Mouse (Mus musculus): ENCODE results near the gene Gng5.
A peak's percentile ranks its signal among the peaks of the same experiment; 100 is the strongest.

Gene Gng5

DNA sequence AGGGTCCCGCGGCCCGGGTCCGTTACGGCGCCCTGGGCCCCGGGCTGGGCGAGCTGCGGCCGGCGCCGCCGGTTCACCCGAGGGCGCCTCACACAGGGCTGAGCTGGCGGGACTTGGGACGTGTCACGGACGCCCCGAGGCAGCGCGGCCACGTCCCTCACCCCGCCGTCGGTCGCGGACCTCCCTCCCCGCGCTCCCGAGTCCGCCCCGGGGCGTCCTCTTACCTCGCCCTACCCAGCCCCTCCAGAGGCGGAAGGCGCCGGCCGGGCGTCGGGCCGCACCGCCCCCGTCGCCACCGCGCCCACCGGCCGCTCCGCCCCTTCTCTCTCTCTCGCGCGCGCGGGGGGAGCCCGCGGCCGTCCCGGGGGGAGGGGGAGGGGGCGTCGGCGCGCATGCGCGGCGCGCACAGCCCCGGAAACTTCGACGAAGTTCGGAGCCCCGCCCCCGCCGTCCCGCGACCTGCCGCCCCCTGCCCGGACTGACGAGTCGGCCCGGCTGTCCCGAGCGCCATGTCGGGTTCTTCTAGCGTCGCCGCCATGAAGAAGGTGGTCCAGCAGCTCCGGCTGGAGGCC, at the start of gene Gng5, which contains the start of gene Spata1:
TSS of gene Gng5 (plus strand) at position 377 of the 572 bp plus-strand sequence.
TSS of gene Spata1 (minus strand) at position 323 of the 572 bp plus-strand sequence.
- ATAC-seq (ENCODE audit: insufficient number of reproducible peaks, low FRiP score, low TSS enrichment), result 0 out of 2 replicates have a peak, but pooled peaks have one; percentile 41

DNA sequence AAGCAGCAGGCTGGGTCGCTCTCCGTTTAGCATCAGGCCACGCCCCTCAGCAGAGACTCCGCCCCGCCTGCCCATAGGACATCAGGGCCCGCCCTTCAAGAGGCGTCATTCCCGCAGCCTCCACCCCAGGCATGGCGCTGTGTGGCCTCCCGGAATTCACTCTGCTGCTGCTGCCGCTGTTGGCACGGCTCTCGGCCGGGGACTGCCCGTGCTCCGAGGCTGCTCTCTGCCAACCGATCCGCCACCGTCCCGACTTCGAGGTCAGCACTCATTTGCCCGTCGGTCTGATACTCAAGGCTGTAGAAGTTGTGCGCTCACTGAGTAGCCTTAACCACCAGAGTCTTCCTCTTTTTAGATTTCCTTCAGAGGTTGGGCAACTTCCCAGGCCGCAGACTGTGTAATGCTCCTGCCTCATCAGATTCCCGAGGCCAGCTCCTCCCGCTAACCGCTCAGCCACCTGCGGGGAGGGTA, 49.2 kb upstream of the Gng5 start:
- peak; percentile 95 for ATAC-seq (ENCODE audit: insufficient number of reproducible peaks, low FRiP score, low TSS enrichment)

DNA sequence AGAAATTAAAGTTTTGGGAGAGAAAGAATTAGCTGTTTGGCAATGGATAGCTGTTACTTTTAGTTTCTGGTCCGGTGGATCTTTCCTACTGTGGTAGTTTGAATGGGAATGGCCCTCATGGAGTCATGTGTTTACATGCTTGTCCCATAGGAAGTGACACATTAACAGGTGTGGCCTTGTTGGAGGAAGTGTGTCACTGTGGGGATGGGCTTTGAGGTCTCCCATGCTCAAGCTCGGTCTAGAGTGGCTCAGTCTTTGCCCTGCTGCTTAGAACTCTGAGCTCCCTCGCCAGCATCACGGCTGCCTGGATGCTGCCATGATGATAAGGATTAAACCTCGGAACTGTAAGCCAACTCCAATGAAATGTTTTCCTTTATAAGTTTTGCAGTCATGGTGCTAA, 48.2 kb upstream of the Gng5 start:
- ATAC-seq (ENCODE audit: insufficient number of reproducible peaks, low FRiP score, low TSS enrichment), result no peak

DNA sequence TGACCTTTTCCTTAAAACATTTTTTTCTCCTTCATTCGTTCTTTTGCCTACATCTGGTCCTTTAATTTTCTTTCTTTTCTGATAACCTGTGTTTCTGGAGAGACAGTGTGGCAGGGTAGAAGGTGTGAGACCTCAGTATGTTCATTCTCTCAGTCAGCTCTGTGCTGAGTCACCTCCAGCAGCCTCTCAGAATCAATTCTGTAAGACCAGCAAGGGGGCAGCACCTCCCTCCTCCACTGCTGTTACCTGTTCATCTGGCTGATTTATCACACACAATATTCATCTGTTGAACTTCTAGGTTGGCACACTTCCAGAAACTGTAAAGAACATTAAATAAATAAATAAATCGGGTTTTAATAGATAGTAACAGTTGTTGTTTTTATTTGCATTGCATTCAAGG, 36.7 kb upstream of the Gng5 start:
- ATAC-seq (ENCODE audit: insufficient number of reproducible peaks, low FRiP score, low TSS enrichment), result no peak

DNA sequence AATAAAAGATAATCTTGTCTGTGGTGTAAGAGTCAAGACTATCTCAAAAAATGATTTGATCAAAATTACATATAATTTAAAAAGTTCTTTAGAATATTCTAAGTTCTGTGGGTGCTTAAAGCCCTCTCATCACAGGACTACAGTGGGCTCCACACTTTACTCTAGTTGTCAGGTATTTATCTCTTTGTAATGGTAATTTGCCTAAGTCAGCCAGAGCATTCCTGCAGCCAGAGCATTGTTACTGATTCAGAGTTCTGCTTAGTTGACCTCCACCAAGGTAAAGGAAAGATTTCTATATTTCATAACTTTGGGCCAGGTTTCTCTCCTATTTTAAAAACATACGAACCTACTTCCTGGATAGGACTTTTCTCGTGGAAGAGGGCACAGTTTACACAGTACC, 30.4 kb upstream of the Gng5 start:
- no peak for ATAC-seq (ENCODE audit: insufficient number of reproducible peaks, low FRiP score, low TSS enrichment)

DNA sequence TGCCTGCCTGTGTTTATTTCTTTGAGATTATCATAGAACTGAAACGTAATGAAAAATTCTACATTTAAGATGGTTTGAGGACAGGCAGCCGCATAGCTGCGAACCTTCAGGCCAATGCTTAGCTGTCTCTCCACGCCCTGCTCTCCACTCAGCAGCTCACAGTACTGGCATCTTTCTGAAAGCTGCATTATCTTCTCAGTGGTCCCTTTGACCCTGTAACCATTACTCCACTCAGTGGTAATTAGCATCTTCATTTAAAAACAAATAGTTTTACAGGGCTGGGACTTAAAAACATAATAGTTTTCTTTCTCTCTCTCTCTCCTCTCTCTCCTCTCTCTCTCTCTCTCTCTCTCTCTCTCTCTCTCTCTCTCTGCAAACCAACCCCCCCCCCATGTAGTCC, 26.9 kb upstream of the Gng5 start:
- ATAC-seq (ENCODE audit: insufficient number of reproducible peaks, low FRiP score, low TSS enrichment), result no peak

DNA sequence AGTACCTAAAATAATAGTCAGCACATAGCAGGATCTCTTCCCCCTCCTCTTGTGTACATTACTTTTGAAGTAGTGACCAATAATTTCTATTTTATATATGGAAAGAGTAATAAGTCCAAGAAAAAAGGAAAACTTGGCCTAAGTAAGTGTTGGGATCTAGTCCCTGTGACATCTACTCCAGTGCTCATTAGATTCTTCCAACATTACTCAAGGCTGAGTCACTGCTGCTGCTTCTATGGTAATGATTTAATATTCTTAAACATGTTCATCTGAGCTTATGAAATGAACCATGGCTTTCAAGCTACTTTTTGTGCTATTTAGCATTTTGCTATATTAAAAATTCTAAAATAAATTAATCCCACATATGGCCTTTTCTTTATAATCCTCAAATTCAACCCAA, 25.9 kb upstream of the Gng5 start:
- ATAC-seq (ENCODE audit: insufficient number of reproducible peaks, low FRiP score, low TSS enrichment), result no peak

DNA sequence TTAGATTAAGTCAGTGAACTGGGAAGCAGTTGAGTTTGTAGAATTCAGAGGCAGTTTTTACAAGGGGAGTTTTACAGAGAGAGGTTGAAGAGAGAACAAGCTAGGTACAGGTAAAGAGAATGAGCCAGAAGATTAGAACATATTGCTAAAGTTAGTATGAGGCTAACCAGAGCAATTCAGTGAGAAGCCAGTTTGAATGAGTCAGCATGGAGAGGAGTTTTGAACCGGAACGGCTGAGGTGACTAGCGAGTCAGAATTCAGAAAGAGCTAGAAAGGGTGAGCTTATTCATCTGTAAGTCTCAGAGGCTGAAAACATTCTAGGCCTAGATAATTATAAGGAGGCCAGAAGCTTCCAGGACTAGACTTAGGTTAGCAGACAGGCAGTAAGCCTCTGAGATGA, 25.2 kb upstream of the Gng5 start:
- no peak for ATAC-seq (ENCODE audit: insufficient number of reproducible peaks, low FRiP score, low TSS enrichment)

DNA sequence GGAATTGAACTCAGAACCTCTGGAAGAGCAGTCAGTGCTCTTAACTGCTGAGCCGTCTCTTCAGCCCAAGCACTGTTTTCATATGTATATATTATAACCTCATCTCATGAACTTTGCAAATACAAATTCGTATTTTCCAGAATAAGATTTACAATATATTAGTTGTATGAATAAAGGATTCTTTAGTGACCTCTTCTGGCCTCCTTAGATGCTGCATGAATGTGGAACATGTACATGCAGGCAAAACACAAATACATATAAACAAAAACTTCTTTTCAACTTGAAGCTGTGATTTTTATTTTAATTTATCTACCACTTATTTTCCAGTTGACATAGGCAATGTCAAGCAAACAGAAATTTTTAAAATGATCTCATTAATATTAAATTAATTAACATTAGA, 17.6 kb upstream of the Gng5 start:
- ATAC-seq (ENCODE audit: insufficient number of reproducible peaks, low FRiP score, low TSS enrichment), result no peak

DNA sequence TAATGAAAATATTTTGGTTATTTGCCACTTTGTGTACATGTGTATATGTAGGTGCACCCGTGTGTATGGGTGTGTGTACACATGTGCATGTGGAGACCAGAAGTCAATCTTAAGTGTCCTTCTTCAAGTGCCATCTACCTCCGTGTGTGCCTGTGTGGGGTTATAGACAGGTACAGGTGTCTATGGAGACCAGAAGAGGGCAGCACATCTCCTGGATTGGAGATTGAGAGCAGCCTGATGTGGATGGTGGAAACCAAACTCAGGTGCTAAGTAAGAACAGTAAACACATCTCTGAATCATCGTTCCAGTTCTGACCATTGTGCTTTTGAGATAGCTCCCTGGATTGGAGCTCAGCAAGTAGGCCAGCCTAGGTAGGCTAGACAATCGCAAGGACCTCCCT, 13.1 kb upstream of the Gng5 start:
- no peak for ATAC-seq (ENCODE audit: insufficient number of reproducible peaks, low FRiP score, low TSS enrichment)

DNA sequence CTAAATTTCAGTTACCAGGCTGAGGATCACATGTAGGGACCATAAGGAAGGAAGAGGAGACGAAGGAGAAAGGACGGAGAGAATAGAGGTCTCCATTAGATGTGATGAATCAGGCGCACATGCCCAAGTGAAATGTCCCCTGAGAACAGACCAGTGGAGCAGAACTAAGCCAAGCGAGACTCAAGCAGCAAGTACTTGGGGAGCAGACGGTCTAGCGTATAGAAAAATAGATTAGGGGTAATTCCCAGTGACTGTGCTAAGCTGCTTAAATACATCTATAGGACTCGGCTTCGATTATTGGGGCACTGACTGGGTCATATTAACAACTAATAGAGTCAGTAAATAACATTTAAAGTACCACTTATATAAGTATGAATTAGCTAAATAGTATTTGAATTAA, 4.7 kb upstream of the Gng5 start:
- no peak for ATAC-seq (ENCODE audit: insufficient number of reproducible peaks, low FRiP score, low TSS enrichment)

DNA sequence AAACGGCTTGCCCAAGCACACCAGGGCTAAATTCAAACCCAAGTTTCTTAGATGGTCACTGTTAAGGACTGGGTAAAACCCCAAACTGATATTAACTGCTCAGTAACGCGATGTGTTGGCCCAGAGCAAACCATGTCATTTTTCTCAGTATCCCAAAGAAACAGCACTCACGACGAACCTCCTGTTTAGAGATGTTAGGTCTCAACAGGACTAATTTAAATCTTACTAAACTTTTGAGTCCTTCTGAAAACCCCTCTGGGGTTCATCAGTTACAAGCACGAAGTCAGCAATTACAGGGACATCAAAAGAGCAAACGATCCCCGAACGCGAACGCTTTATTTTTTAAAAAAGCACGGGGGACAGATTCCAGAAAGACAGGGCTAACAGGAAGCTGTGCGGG, 618 bp upstream of the Gng5 start:
- no peak for ATAC-seq (ENCODE audit: insufficient number of reproducible peaks, low FRiP score, low TSS enrichment)

DNA sequence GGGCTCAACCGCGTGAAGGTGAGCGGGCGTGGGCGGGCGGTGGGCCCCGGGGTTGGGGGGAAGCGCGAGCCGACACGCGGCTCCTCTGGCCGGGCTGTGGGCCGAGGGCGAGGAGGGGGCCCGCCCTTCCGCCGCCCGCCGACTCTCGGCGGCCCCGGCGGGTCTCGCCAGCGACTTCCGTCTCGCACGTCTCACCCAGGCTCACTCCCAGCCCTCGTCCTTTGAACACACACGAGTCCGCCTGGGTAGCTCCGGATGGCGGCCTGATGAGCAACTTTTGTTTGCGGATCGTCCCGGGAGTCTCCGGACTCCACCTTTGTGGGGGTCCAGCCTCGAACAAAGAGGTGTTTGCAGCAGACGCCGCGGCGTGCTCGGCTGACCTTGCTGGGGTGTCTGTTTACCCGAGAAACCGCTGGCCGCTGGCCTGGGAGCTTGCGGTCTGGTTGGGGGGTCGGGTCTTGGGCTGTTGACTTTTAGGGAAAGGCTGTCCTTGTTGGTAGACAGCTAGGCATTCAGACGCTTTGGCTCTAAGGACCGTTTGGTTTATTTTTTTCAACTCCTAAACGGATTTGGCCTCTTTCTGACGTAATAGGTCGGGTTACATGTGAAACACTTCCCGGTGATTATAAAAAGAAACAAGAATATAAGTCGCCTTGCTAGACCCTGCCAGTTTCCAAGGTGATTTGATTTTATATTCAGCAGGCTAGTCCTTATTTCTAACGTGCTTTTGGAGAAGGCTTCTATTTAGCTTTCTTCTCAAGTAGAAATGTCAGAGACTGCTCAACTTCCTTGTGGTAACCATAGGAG, 599 bp downstream of the Gng5 start:
- ATAC-seq (ENCODE audit: insufficient number of reproducible peaks, low FRiP score, low TSS enrichment), result peak; percentile 37; the same call in 1 of the 2 replicates

DNA sequence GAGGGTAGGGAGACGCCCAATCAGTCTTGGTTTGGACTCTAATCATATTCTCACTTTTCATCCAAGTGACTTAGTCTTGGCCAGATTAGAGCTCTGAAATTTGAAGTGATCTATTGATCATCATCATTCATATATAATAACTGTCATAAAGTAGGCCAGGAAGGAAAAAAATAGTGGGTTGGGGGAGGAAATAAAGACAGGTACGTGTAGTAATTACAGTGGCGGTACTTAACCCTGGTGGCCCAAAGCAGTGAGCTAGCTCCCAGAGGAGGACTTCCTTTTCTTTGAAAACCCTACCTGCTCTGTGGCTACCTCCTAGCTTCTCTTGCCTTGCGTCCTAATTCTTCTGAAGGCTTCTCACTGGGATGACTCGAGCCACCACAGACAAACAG, 1.2 kb downstream of the Gng5 start:
- ATAC-seq (ENCODE audit: insufficient number of reproducible peaks, low FRiP score, low TSS enrichment), result no peak

DNA sequence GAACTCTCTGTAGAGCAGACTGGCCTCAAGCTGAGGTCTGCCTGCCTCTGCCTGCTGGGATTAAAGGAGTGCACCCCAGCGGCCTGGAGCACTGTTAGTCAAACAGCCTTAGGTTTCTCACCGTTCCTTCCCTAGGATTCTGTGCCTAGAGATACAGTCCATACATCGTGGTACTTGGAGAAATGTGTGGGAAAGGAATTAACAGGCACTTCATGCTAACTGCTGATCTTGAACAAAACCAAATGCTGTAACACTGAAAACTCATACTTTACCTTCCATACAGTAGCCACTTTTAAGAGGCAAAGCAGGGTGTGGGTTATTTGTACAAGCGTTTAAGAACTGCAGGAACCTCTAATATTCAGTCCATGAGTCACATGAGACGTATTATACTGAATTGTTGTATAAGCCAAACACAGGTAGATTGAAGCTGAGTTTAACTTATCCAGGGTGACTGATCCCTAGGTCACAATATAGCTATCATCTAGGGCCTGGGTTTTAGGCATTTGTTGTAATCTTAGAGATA, 2.1 kb downstream of the Gng5 start:
- ATAC-seq (ENCODE audit: insufficient number of reproducible peaks, low FRiP score, low TSS enrichment), result no peak

DNA sequence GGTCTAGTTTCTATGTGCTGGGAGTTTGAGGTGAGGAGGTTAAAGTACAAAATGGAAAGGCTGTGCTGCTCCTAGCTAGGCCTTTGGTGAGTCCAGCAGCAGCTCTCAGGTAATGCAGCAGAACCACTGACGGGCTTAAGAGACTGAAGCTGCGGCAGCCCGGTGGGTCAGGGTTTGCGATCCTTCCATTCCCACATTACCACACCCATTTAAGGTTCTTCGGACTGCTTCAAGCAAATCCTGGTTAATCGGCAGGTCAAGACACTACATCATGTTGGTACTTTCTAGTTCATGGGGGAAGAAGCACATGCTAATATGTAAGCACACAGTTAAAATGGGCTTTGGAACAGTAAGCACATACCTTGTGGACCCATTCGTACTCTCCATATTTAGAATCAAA, 7.1 kb downstream of the Gng5 start:
- no peak for ATAC-seq (ENCODE audit: insufficient number of reproducible peaks, low FRiP score, low TSS enrichment)

DNA sequence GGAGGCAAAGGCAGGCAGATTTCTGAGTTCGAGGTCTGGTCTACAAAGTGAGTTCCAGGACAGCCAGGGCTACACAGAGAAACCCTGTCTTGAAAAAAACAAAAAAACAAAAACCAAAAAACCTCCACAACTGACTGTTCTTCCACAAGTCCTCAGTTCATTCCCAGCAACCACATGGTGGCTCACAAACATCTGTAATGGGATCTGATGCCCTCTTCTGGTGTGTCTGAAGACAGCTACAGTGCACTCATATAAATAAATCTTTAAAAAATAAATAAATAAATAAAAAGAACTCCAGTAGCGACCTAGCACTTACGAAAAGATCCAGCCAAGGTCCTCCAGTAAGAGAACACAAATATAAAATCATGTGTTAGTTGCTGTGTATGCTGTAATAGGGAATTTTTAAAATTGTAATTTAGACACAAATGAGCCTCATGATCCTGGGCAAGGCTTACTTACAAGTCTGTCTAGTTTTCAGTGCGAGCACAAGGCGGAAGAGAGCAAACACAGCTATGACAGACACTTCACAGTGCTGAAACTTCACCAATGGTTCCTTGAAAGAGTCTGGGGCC, 20.7 kb downstream of the Gng5 start:
- ATAC-seq (ENCODE audit: insufficient number of reproducible peaks, low FRiP score, low TSS enrichment), result no peak

DNA sequence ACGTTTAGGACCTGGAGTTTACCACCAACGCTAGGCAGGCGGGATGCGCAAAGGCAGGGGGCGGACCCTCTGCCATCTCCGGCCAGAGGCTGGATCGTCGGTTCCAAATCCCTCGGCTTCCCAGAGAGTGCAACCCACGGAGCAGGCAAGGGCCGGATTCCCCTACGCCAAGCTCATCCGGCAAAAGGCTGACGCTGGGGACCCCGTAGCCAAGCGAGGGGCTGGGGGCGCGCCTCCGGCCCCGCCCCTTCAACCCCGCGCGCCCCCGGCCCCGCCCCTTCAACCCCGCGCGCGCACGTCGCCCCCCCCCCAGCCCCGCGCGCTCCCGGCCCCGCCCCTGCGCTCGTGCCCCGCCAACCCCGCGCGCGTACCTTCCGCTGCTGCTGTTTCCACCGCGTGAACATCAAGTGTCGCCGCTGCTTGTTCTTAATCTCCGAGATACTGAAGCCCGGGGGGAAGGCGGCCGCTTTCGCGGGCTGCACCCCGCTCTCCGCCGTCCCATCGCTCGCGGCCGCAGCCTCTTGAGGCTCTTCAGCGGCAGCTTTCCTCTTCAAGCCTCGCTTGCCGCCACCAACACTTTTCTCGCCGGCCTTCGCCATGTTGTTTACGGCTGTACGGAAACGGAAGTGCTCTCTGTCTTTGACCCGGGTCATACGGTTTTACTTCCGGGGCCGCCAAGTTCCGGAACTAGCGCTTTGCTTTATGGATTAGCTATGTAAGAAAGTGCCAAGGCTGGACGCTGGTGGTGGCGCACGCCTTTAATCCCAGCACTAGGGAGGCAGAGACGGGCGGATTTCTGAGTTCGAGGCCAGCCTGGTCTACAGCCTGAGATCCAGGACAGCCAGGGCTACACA, 21.4 kb downstream of the Gng5 start, which contains the start of gene Rpf1:
TSS of gene Rpf1 (minus strand) at position 632 of the 854 bp plus-strand sequence.
- ATAC-seq (ENCODE audit: insufficient number of reproducible peaks, low FRiP score, low TSS enrichment), result peak; percentile 99

DNA sequence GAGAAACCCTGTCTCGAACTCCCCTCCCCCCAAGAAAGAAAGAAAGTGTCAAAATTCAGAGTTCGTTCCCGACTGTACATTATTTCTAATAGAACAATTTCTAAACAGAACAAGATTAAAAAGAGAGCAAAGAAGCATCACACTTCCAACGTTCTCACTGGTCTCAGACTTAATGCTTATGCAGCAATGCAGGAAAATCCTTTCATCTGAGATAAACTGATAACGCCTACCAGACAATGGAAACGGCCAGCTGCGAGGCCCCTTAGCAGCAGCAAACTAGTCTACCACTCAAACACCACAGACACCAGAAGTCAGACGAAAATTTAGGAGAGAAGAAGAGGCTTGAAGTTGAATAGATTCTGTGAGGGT, 22.0 kb downstream of the Gng5 start:
- no peak for ATAC-seq (ENCODE audit: insufficient number of reproducible peaks, low FRiP score, low TSS enrichment)

DNA sequence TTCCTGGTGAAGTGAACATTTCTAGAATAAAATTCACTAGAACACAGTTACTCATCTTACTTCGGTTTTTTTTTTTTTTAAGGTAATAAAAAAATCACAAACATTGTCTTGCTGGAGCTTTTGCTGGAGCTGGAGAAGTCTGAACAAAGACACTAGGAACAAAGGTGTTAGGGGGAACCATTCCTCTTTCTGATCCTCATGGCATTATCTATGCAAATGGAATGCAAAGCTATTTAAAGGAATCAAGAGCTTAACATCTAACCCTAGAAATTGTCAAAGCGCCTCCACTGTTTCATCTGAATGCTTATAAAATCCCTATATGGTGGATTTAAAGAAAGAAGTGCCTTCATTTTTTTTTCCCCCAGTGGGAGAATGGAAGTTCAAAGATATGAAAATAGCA, 28.7 kb downstream of the Gng5 start:
- no peak for ATAC-seq (ENCODE audit: insufficient number of reproducible peaks, low FRiP score, low TSS enrichment)

Data from cerebellum, adult (tissue).